Mouse (Mus musculus): Measurements from ENCODE around the gene Stxbp6.

DNA sequence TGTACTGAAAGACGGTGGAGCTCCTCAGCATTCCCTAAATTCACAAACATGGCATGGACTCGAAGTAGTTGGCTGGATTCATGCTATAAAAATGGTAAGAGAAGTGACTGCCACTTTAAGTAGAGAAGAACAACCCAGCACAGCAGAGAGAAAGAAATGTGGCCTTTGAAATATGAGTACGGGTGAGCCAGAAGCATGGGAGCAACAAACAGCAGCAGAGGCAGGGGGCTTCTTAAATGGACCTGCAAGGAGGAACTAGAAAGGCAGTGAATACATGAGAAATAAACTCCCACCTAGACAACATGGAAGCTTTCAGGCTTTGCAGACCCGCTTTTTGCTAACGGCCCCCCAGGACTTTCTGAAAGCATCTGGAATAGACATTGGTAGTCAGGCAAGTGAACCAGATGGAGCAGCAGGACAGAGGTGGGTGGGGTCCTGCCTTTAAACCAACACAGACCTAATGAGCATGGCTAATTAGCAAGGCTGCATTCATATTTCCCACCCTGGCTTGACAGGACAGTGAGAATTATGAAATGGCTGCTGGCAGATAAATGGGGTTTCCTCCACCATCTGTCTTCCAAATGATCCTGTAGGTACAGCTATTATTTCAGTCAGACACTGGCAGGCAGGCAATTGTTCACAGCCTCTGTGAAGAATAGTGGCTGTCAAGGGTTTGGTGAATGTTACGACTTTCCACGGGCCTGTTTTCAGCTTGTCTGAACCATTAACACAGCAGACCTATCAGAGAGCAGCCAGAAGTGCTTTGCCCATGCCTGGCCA lies 234.7 kb downstream of the Stxbp6 start:
- TF ChIP-seq JUND (IDR thresholded peaks at IDR 0.05; ENCODE audit: low read depth, low read length) (no peak), TCF12 (IDR thresholded peaks at IDR 0.05; ENCODE audit: low read depth, low read length) (no peak), GATA1 (IDR thresholded peaks at IDR 0.05; ENCODE audit: low read depth, low read length) (no peak), MAFK (IDR thresholded peaks at IDR 0.05; ENCODE audit: borderline replicate concordance, low read depth, low read length) (no peak), ETS1 (IDR thresholded peaks at IDR 0.05; ENCODE audit: low read depth, low read length) (no peak)
